19 mouse cellular contexts compared by ENCODE assay signal in the genomic region with DNA sequence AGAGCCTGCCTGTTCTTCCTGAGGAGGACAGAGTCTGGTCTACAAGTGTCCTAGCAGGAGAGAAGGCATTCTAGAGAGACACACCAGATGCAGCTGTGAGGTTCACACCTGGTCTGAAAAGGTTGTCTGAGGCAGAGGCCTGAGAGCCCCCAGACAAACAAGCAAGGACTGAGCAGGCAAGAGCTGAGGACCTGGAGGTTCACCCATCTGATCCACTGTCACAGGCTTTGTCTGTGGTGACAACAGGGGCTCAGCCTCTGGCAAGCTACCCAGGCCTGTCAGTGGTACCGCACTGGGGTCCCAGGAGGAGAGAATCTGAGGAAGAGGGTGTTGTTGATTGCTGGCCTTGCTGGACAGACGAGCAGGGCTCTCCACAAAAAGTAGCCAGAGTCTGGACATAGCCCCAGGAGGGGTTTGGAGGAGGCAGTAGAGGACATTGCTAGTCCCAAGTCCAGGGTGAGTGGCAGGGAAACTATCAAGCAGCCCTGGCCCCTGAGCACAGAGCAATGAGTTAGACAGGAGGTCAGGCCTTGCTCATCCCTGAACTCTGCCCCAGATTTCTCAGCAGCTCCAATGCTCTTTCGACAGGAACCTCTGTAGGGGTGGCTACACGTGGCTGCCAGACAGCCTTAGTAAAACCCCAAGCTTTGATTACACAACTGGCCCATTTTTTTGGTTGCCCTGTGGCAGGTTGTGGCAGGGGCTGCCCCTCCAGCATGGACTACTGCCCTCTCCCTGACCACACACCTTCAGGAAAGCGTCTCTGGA. TPM values are rescaled to one million over a fixed set of nuclear protein-coding genes. Genes with fewer than 3 reads are reported as not detected.
DNase-seq lines count a peak whose midpoint lies in the region; ATAC-seq and TF ChIP-seq lines count a peak whose summit lies in the region.
"Had no signal": no experiment of that assay in that cellular context is flagged by ENCODE, and none has a peak within 500 bp of the region (broad histone marks: within the 10 kb centered on the region; RNA-seq: fewer than 3 reads in every experiment).

No protein-coding gene starts in this region.

- no peaks in the 10 kb centered on the region for H3K27me3 ChIP-seq in liver, adult 2 months (ENCODE audit: control insufficient read depth, insufficient read depth, low read length)
- no peaks in the 10 kb centered on the region for H3K27me3 ChIP-seq in kidney, postnatal 0 days (ENCODE audit: insufficient read depth, low read length)
- no peaks in the 10 kb centered on the region for H3K27me3 ChIP-seq in small intestine, adult 2 months (ENCODE audit: control insufficient read depth, insufficient read depth, low read length)
- H3K27me3 ChIP-seq: embryonic facial prominence, embryonic 15.5 days; neural tube, embryonic 13.5 days had no signal

- H3K27ac ChIP-seq in liver, adult 2 months (replicated peaks; ENCODE audit: insufficient read depth, low read depth, low read length) = peak overlapping the region; percentile 98
- peak overlapping the region; percentile 54; the same call in 1 of the 2 replicates for H3K27ac ChIP-seq in kidney, postnatal 0 days
- no peak overlapping the region for H3K27ac ChIP-seq in small intestine, adult 2 months (ENCODE audit: insufficient read depth, low read depth, low read length)
- H3K27ac ChIP-seq: embryonic facial prominence, embryonic 15.5 days; forebrain, embryonic 15.5 days; limb, embryonic 12.5 days; neural tube, embryonic 13.5 days had no signal

- peak; percentile 10 for DNase-seq in cerebellum, adult 11-12 months
- no peak for DNase-seq in cerebellum, postnatal 10 days
- DNase-seq in liver, adult 2 months (ENCODE audit: extremely low read depth, low read depth, low spot score) = peak; percentile 100
- DNase-seq in liver = no peak
- no peak for DNase-seq in kidney, postnatal 0 days (ENCODE audit: low spot score)
- no peak for DNase-seq in cerebellum, postnatal 25 days
- DNase-seq in frontal cortex, postnatal 36 days (ENCODE audit: low spot score in 2 of 2) = no peak
- DNase-seq: gastrocnemius, postnatal 36 days; heart, postnatal 36 days; layer of hippocampus, postnatal 36 days; right cerebral cortex, adult 18-20 months; thymus, adult 2 months had no signal

- H3K9ac ChIP-seq in liver, adult 2 months (ENCODE audit: low read depth, low read length) = peak overlapping the region; percentile 62
- H3K9ac ChIP-seq in kidney, postnatal 0 days (ENCODE audit: low read depth, low read length) = no peak overlapping the region
- H3K9ac ChIP-seq: embryonic facial prominence, embryonic 15.5 days; forebrain, embryonic 15.5 days; limb, embryonic 12.5 days; neural tube, embryonic 13.5 days had no signal

- peaks cover 40% of the 10 kb centered on the region for H3K4me1 ChIP-seq in liver, adult 2 months (ENCODE audit: control insufficient read depth, insufficient read depth, low read length)
- H3K4me1 ChIP-seq in kidney, postnatal 0 days (replicated peaks; ENCODE audit: insufficient read depth, low read length) = peaks cover 25% of the 10 kb centered on the region
- H3K4me1 ChIP-seq in small intestine, adult 2 months (ENCODE audit: control insufficient read depth, insufficient read depth, insufficient read length, low read length) = peaks cover 40% of the 10 kb centered on the region
- H3K4me1 ChIP-seq: forebrain, embryonic 15.5 days had no signal

- no peak for ATAC-seq in kidney, postnatal 0 days (replicated peaks; ENCODE audit: low FRiP score, low read depth)
- ATAC-seq: forebrain, embryonic 15.5 days; inflammation-experienced regulatory T-cells, adult 6 months; midbrain, embryonic 16.5 days had no signal

- 21% methylated on average over 5 of the region's 5 CpGs for WGBS in liver, adult 2 months
- 63% methylated on average over 5 of the region's 5 CpGs for WGBS in kidney, postnatal 0 days
- WGBS in small intestine, adult 2 months = 79% methylated on average over 5 of the region's 5 CpGs

- no peak overlapping the region for H3K4me2 ChIP-seq in kidney, postnatal 0 days (ENCODE audit: low read length)
- H3K4me2 ChIP-seq: embryonic facial prominence, embryonic 15.5 days; forebrain, embryonic 15.5 days; limb, embryonic 12.5 days; neural tube, embryonic 13.5 days had no signal

- H3K4me3 ChIP-seq in liver, adult 2 months (ENCODE audit: insufficient read depth, low read depth, low read length) = no peak overlapping the region
- H3K4me3 ChIP-seq in kidney, postnatal 0 days (replicated peaks; ENCODE audit: low read depth, low read length) = no peak overlapping the region
- no peak overlapping the region for H3K4me3 ChIP-seq in small intestine, adult 2 months (ENCODE audit: low read depth, low read length)
- H3K4me3 ChIP-seq: embryonic facial prominence, embryonic 15.5 days; forebrain, embryonic 15.5 days; limb, embryonic 12.5 days; neural tube, embryonic 13.5 days had no signal

- no peaks in the 10 kb centered on the region for H3K79me2 ChIP-seq in liver, adult 2 months (ENCODE audit: control insufficient read depth, insufficient read depth, low read length)

- no peaks in the 10 kb centered on the region for H3K9me3 ChIP-seq in kidney, postnatal 0 days (replicated peaks; ENCODE audit: low read length)
- H3K9me3 ChIP-seq: embryonic facial prominence, embryonic 15.5 days; forebrain, embryonic 15.5 days had no signal

- TF ChIP-seq CTCF in liver, adult 2 months (IDR thresholded peaks at IDR 0.05; ENCODE audit: low read depth, low read length) = no peak
- TF ChIP-seq CTCF in kidney, postnatal 0 days (IDR thresholded peaks at IDR 0.05; ENCODE audit: low read depth) = no peak
- TF ChIP-seq CTCF in small intestine, adult 2 months (IDR thresholded peaks at IDR 0.05; ENCODE audit: extremely low read depth, insufficient read length, insufficient replicate concordance, low read depth, low read length) = no peak

- TF ChIP-seq POLR2A in liver, adult 2 months (IDR thresholded peaks at IDR 0.05; ENCODE audit: extremely low read depth, insufficient read depth, low read length) = no peak
- TF ChIP-seq POLR2A in small intestine, adult 2 months (IDR thresholded peaks at IDR 0.05; ENCODE audit: low read depth, low read length) = 0 out of 2 replicates have a peak, but pooled peaks have one; percentile 24

- H3K36me3 ChIP-seq in liver, adult 2 months (ENCODE audit: control insufficient read depth, insufficient read depth, low read length) = peaks cover 4% of the 10 kb centered on the region; the same call in 1 of the 2 replicates
- H3K36me3 ChIP-seq in kidney, postnatal 0 days (ENCODE audit: insufficient read depth, low read length) = peaks cover 9% of the 10 kb centered on the region
- peaks cover 7% of the 10 kb centered on the region; the same call in 1 of the 2 replicates for H3K36me3 ChIP-seq in small intestine, adult 2 months (ENCODE audit: control insufficient read depth, insufficient read depth, low read length)

RNA-seq across cellular contexts. Expression of gene Pim3, which starts 8.6 kb away (rescaled TPM):
- 59.7 and 68.3 TPM in 2 replicates for total RNA-seq in liver, adult 2 months (2014; rRNA removed)
- 17.7 and 31.2 TPM in 2 replicates for polyA plus RNA-seq in liver, adult 2 months (2012; rRNA removed)
- polyA plus RNA-seq in kidney, postnatal 0 days (2015; fragmentation: Nextera tagmentation; extraction: Ambion mirVana) = 83.4 and 88.6 TPM in 2 replicates
- 38.3 and 60.3 TPM in 2 replicates for polyA plus RNA-seq in small intestine, adult 2 months (2012; rRNA removed)

RNA-seq across cellular contexts. Expression of gene Creld2, which starts 51.2 kb away (rescaled TPM):
- 51.4 and 70.2 TPM in 2 replicates for total RNA-seq in liver, adult 2 months (2014; rRNA removed)
- polyA plus RNA-seq in liver, adult 2 months (2012; rRNA removed) = 32.6 and 32.9 TPM in 2 replicates
- polyA plus RNA-seq in kidney, postnatal 0 days (2015; fragmentation: Nextera tagmentation; extraction: Ambion mirVana) = 79.0 and 89.8 TPM in 2 replicates
- 55.7 and 59.1 TPM in 2 replicates for polyA plus RNA-seq in small intestine, adult 2 months (2012; rRNA removed)

RNA-seq across cellular contexts. Expression of gene Alg12, which starts 51.5 kb away (rescaled TPM):
- total RNA-seq in liver, adult 2 months (2014; rRNA removed) = 4.9 and 5.8 TPM in 2 replicates
- polyA plus RNA-seq in liver, adult 2 months (2012; rRNA removed) = 9.4 and 14.4 TPM in 2 replicates
- 9.8 and 11.2 TPM in 2 replicates for polyA plus RNA-seq in kidney, postnatal 0 days (2015; fragmentation: Nextera tagmentation; extraction: Ambion mirVana)
- 14.5 and 16.4 TPM in 2 replicates for polyA plus RNA-seq in small intestine, adult 2 months (2012; rRNA removed)

Comparison
In these comparisons a context has a peak if more than half of its experiments do, and no peak if none do; other contexts are left out.
1. DNase-seq: peak in cerebellum, adult 11-12 months (single experiment) and liver, adult 2 months (single experiment); none in cerebellum, postnatal 10 days (0 of 2), liver (single experiment), kidney, postnatal 0 days (single experiment), cerebellum, postnatal 25 days (0 of 2) and frontal cortex, postnatal 36 days (0 of 2).